Mouse (Mus musculus): ENCODE data around the gene Myoz1. TPM values are rescaled to one million over a fixed set of nuclear protein-coding genes. Genes with fewer than 3 reads are reported as not detected.
"Not testable (repeated sequence)": the region's sequence is repeated elsewhere in the genome, so short reads cannot be mapped to it uniquely, and the experiment has no call there.

The Myoz1 gene
- total RNA-seq, 2 experiments from 2014 or later = not detected

DNA sequence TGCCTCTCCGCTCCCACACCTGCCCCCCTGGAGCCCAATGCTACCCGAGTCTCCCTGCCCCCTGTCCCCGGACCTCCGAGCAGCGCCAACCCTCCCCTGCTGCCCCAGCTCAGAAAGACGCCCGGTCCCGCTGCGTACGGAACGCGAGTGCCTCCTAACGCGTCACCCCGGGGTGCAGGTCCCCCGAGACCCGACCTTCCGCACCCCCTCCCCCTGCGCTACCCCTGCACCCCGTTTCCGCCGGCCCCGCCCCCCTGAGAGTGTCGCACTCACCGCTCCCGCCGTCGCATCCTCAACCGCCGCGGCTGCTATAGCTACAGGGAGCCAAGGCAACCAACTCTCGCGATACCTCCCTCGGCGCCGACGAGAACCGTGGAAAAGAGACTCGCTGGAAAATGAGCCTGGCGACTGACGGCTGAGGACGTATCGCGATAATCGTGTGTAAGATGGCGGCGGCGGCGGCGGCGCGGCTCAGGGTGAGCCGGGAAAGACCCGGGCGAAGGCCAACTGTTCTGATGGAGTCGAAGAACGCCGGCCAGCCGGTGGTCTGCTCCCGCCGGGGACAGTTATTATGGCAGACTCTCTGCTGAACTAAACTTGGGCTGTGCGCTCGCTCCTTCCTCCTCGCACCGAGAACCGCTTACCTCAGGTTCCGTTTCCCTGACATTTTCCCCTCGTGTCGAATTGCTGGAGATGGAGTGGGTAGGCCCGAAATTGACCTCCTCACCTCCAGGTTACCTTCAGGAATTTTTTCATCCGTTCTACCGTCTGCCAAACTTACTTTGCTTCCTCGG is 15.5 kb downstream of the Myoz1 start, which contains the start of gene Usp54:
Gene Usp54 (minus strand): TSS at position 420 of the 794 bp plus-strand sequence.
- DNase-seq (ENCODE audit: extremely low spot score in 1 of 2, low spot score in 1 of 2) = peak; percentile 90 to 97

DNA sequence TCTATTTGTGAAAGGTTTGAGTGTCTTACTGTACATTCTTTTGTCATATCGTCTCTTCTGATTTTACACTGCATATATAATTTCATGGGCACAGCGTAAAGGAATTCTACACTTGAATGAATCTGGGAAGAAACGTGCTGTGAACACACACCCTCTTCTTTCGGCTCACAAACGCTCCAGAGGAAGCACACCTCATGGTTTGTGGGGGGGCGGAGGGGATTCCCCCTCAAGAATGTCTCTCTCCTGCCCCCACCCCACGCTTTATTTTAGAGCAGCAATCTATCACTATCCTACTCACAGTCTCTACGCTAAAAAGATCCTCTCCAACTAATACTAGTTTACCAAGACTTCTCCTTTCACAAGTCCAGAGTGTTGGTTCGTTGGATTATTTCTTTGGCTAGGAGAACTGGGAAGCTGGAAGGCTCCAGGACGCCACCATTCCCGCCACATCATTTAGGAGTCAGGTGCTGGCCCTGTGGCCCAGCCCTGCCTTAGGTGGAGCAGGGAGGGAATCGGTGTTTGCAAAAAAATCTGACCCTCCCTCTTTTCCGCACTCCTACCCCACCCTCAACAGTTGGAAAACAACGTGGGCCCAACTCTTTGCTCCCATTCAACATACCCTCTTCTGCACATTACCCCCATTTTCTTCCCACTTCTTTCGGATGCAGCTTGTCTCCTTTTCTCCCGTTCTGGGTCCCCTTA is 16.3 kb downstream of the Myoz1 start:
- no peak for DNase-seq (ENCODE audit: extremely low spot score in 1 of 2, low spot score in 1 of 2)

DNA sequence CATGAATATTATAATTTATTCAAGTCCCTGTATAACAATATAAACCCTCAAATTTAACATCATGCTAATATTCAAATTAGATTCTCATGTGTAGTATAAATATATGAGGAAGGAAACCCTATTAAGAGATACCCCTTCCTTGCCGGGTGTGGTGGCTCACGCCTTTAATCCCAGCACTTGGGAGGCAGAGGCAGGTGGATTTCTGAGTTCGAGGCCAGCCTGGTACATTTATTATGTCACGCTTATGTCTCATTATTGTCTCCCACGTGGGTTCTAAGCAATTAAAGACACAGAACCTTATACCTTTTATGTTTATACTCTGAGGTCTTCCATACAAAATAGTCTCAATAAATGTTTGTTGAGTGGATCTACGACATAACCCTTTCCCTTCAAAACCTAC is 17.6 kb downstream of the Myoz1 start:
- no peak for DNase-seq (ENCODE audit: extremely low spot score in 1 of 2, low spot score in 1 of 2)

DNA sequence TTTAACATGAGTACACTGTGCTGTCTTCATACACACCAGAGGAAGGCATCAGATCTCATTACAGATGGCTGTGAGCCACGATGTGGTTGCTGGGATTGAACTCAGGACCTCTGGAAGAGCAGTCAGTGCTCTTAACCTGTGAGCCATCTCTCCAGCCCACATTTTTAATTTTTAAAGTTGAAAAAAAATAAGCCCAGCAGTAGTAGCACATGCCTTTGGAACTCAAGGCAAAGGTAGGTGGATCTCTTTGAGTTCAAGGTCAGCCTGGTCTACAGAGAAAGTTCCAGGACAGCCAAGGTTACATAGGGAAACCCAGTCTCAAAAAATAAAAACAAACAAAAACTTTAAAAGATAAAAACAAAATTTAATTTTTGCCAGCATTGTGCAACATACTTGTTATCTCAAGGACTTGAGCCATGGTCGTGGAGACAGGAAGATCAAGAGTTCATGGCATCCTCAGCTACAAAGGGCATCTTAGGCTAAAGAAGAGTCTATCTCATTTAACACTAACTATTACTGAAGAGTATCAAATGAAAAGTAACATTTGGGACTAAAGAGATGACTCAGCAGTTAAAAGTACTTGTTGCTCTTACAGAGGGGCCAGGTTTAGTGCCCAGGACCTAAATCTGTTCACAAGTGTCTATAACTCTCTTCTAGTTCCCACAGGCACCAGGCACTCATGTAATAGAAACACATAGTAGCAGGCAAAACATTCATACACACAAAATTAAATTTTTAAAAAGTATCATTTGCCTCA is 18.3 kb downstream of the Myoz1 start:
- no peak for DNase-seq (ENCODE audit: extremely low spot score in 1 of 2, low spot score in 1 of 2)

GRCm38 (mm10) chr14:20636968-20637367 is 19.4 kb downstream of the Myoz1 start:
- not testable (repeated sequence) for DNase-seq (ENCODE audit: extremely low spot score in 1 of 2, low spot score in 1 of 2)

DNA sequence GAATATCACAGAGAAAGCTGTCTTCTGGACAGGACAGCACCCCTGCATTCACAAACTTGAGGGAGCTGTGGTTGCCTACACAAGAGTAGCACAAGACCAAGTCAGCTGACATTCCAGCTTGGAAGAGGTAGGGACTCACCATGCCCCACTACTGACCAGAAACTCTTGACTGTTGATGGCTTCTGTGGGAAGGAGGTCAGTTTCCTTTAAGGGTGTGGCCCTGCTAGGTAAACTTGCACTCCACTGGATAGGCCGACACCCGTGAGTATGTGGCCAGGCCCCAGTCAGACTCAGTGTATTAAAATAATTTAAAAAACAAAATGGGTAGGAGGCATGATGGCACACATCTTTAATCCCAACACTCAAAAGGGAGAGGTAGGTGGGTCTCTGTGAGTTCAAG is 20.8 kb downstream of the Myoz1 start:
- no peak for DNase-seq (ENCODE audit: extremely low spot score in 1 of 2, low spot score in 1 of 2)

DNA sequence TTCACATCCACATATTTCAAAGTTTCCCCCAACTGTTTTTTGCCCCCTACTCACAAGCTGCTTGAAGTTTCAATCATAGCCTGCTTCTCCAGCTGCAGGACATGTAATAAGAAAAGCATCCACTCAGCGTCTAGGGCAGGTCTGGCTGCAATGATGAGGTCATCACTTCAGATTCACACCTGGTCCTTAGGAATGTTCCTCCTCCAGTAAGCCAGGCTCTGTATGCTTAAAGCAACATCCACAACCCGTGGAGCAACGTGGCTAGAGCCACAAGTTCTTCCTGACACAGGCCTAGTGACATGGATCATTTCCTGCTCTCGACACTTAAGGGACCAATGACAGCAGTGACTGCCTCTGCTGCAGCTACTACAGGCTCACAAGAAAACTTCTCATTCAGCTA is 25.1 kb downstream of the Myoz1 start:
- DNase-seq (ENCODE audit: extremely low spot score in 1 of 2, low spot score in 1 of 2) = no peak

GRCm38 (mm10) chr14:20626971-20627370 is 29.4 kb downstream of the Myoz1 start:
- no peak for DNase-seq (ENCODE audit: extremely low spot score in 1 of 2, low spot score in 1 of 2)

DNA sequence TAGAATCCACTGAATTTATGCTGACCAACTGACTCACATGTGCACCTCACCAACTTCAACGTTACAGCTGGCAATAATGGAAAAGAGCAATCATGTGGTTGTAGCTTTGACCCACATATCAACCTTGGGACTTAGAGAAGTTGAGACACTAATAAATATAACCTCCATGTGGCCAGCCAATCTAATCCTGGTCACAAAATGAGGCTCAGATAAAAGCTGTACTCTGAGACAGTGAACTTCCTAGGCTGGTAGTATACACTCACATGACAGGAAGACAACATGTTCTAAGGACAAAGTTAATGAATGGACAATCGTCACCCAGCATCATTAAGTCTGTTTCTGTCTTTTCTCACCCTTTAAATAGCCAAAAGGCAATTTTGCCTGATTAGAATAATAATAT is 29.9 kb downstream of the Myoz1 start:
- no peak for DNase-seq (ENCODE audit: extremely low spot score in 1 of 2, low spot score in 1 of 2)

- no peak for DNase-seq (ENCODE audit: extremely low spot score in 1 of 2, low spot score in 1 of 2)
Observed at GRCm38 (mm10) chr14:20622907-20623306, 33.4 kb downstream of the Myoz1 start.

DNA sequence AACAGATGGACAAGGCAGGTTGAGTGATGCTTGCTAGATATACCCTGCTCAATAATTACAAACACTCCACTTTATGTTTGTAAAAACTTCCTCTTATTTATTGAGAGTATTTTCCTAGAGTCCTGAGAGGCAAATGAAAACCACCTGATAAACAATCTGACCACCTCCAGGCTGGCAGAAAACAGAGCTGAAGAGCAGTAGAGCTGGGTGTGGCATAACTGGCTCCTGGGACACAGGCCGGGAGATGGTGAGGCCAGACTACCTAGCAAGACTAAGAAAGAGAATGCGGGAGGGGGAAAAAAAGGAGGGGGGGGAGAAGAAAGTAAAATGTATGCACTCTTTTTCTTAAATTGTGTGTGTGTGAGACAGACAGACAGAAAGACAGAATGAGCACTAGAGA is 33.9 kb downstream of the Myoz1 start:
- DNase-seq (ENCODE audit: extremely low spot score in 1 of 2, low spot score in 1 of 2) = no peak

GRCm38 (mm10) chr14:20621903-20622302 is 34.4 kb downstream of the Myoz1 start:
- DNase-seq (ENCODE audit: extremely low spot score in 1 of 2, low spot score in 1 of 2) = no peak

DNA sequence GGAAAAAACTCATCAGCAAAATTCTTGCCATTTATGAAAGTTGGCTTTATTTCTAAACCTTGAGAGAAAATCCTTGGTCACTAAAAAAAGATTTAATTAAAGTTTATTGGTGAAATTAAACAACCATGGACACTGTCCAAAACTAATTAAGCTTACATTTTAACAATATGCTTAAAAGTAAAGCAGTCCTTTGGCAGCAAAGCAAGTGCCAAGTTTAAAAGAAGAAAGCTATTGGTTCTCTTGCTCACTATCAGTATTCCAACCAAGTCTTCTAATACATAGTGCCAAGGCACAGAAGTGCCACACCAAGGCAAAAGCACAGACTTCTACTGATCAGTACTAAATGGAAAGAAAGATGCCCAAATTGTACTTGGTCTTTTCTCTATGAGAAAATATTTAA is 37.2 kb downstream of the Myoz1 start:
- DNase-seq (ENCODE audit: extremely low spot score in 1 of 2, low spot score in 1 of 2) = no peak

DNA sequence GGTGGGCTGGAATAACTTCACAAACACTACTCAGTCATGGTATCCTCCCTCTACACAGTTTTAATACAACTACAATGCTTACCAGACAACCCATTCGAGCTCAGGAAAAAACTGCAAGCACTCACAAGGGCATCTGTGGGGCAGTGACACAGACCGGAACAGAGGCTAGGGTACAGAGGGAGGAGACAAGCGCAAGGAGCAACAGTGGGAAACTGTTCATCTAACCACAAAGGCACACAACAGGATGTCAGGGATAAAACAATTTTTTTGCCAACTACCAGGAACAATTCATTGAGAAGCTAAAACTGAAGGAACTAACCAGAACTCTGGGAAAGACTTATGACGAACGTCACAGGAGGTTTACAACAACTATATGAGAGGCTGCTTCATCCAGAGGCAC is 38.1 kb downstream of the Myoz1 start:
- DNase-seq (ENCODE audit: extremely low spot score in 1 of 2, low spot score in 1 of 2) = no peak

- no peak for DNase-seq (ENCODE audit: extremely low spot score in 1 of 2, low spot score in 1 of 2)
Observed at GRCm38 (mm10) chr14:20616421-20616820, 39.9 kb downstream of the Myoz1 start.

DNA sequence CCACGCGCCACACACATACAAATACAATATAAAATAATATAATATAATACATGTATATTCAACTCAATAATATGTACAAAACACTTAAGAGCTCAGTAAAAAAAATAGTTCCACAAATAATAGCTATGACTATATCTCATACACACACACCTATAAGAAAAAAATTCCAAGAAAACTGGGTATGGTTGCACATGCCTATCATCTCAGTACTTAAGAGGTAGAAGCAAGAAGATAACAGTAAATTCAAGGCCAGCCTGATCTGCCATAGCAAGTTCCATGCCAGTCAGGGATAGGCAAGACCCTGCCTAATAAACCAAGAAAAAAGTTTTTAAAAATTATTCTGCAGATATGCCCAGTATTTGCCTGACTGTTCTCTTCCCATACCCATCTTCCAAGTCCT is 41.3 kb downstream of the Myoz1 start:
- DNase-seq (ENCODE audit: extremely low spot score in 1 of 2, low spot score in 1 of 2) = no peak

- DNase-seq (ENCODE audit: extremely low spot score in 1 of 2, low spot score in 1 of 2) = no peak
Observed at GRCm38 (mm10) chr14:20612820-20613219, 43.5 kb downstream of the Myoz1 start.

DNA sequence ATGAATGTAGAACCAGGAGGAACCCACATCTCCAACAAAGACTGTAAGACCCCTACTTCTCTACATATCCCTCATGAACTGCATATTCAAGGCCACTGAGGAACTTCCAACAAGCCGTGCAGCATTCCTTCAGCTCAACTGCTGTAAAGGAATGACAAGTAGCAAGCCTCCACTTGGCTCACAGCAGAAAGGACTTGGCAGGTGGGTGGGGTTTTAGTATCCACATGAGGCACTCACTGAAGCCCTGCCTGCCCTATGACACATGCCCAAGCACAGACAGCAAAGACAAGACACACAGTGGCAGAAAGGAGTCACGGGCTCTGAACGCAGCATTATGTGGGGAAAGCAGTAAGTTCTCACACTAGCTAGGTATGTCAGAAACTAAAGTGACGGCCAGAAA is 46.2 kb downstream of the Myoz1 start:
- DNase-seq (ENCODE audit: extremely low spot score in 1 of 2, low spot score in 1 of 2) = no peak

- no peak for DNase-seq (ENCODE audit: extremely low spot score in 1 of 2, low spot score in 1 of 2)
Observed at GRCm38 (mm10) chr14:20609519-20609918, 46.8 kb downstream of the Myoz1 start.

GRCm38 (mm10) chr14:20607396-20608126 is 48.8 kb downstream of the Myoz1 start:
- DNase-seq (ENCODE audit: extremely low spot score in 1 of 2, low spot score in 1 of 2) = no peak

GRCm38 (mm10) chr14:20601287-20601686 is 55.1 kb downstream of the Myoz1 start:
- no peak for DNase-seq (ENCODE audit: extremely low spot score in 1 of 2, low spot score in 1 of 2)
